ENCODE assay signal across 8 mouse cellular contexts in genomic region chr5:110177021-110177420, GRCm38 (mm10). TPM values are rescaled to one million over a fixed set of nuclear protein-coding genes. Genes with fewer than 3 reads are reported as not detected.
DNase-seq lines count a peak whose midpoint lies in the region; ATAC-seq and TF ChIP-seq lines count a peak whose summit lies in the region.

No protein-coding gene starts in this region.

- no peaks in the 10 kb centered on the region; the same call in 1 of the 2 replicates for H3K4me1 ChIP-seq in cerebellum, adult 2 months (ENCODE audit: control insufficient read depth, insufficient read depth, low read length)
- H3K4me1 ChIP-seq in thymus, adult 2 months (replicated peaks; ENCODE audit: control insufficient read depth, insufficient read depth, low read length), result 0 out of 2 replicates have a peak, but pooled peaks cover 2% of the 10 kb centered on the region
- H3K4me1 ChIP-seq in limb, embryonic 13.5 days, result peaks cover 14% of the 10 kb centered on the region
- peaks cover 3% of the 10 kb centered on the region; the same call in 1 of the 2 replicates for H3K4me1 ChIP-seq in small intestine, adult 2 months (ENCODE audit: control insufficient read depth, insufficient read depth, insufficient read length, low read length)

- no peak for TF ChIP-seq CTCF in cerebellum, adult 2 months (IDR thresholded peaks at IDR 0.05; ENCODE audit: borderline replicate concordance, insufficient read depth, low read depth, low read length)
- TF ChIP-seq CTCF in thymus, adult 2 months (IDR thresholded peaks at IDR 0.05; ENCODE audit: borderline replicate concordance, control insufficient read depth, extremely low read depth, insufficient read depth, low read length, poor library complexity), result no peak
- peak; percentile 3; the same call in 1 of the 2 replicates for TF ChIP-seq CTCF in small intestine, adult 2 months (IDR thresholded peaks at IDR 0.05; ENCODE audit: extremely low read depth, insufficient read length, insufficient replicate concordance, low read depth, low read length)

- H3K36me3 ChIP-seq in thymus, adult 2 months (ENCODE audit: control insufficient read depth, insufficient read depth, low read length), result peaks cover under 1% of the 10 kb centered on the region; the same call in 1 of the 2 replicates
- peaks cover 13% of the 10 kb centered on the region for H3K36me3 ChIP-seq in limb, embryonic 13.5 days
- H3K36me3 ChIP-seq in small intestine, adult 2 months (ENCODE audit: control insufficient read depth, insufficient read depth, low read length), result peaks cover under 1% of the 10 kb centered on the region

- peak overlapping the region; percentile 48 for H3K27ac ChIP-seq in cerebellum, adult 2 months (ENCODE audit: insufficient read depth, low read length)
- no peak overlapping the region for H3K27ac ChIP-seq in thymus, adult 2 months (ENCODE audit: control insufficient read depth, insufficient read depth, low read length)
- H3K27ac ChIP-seq in limb, embryonic 13.5 days, result peak overlapping the region; percentile 48; the same call in 1 of the 2 replicates
- peak overlapping the region; percentile 68 for H3K27ac ChIP-seq in small intestine, adult 2 months (ENCODE audit: insufficient read depth, low read depth, low read length)

- no peaks in the 10 kb centered on the region for H3K27me3 ChIP-seq in cerebellum, adult 2 months (ENCODE audit: control insufficient read depth, insufficient read depth, low read length)
- H3K27me3 ChIP-seq in thymus, adult 2 months (ENCODE audit: control insufficient read depth, insufficient read depth, low read length), result no peaks in the 10 kb centered on the region
- H3K27me3 ChIP-seq in limb, embryonic 13.5 days, result no peaks in the 10 kb centered on the region
- no peaks in the 10 kb centered on the region for H3K27me3 ChIP-seq in small intestine, adult 2 months (ENCODE audit: control insufficient read depth, insufficient read depth, low read length)

- H3K9me3 ChIP-seq in limb, embryonic 13.5 days, result no peaks in the 10 kb centered on the region

- no peak for TF ChIP-seq POLR2A in cerebellum, adult 2 months (IDR thresholded peaks at IDR 0.05; ENCODE audit: borderline replicate concordance, insufficient read depth, low read length)
- TF ChIP-seq POLR2A in thymus, adult 2 months (IDR thresholded peaks at IDR 0.05; ENCODE audit: control insufficient read depth, extremely low read depth, insufficient read depth, low read length, poor library complexity), result 0 out of 2 replicates have a peak, but pooled peaks have one; percentile 32
- TF ChIP-seq POLR2A in small intestine, adult 2 months (IDR thresholded peaks at IDR 0.05; ENCODE audit: low read depth, low read length), result 0 out of 2 replicates have a peak, but pooled peaks have one; percentile 5

- 4% methylated on average over 19 of the region's 19 CpGs for WGBS in cerebellum, adult 2 months
- WGBS in thymus, adult 2 months, result 2% methylated on average over 19 of the region's 19 CpGs
- WGBS in limb, embryonic 13.5 days, result 1% methylated on average over 19 of the region's 19 CpGs
- WGBS in small intestine, adult 2 months, result under 1% methylated on average over 19 of the region's 19 CpGs

- H3K4me3 ChIP-seq in cerebellum, adult 2 months (replicated peaks; ENCODE audit: insufficient read depth, low read depth, low read length), result peak overlapping the region; percentile 95
- H3K4me3 ChIP-seq in thymus, adult 2 months (ENCODE audit: control insufficient read depth, insufficient read depth, low read length), result peak overlapping the region; percentile 95
- H3K4me3 ChIP-seq in limb, embryonic 13.5 days, result peak overlapping the region; percentile 94
- H3K4me3 ChIP-seq in small intestine, adult 2 months (ENCODE audit: low read depth, low read length), result peak overlapping the region; percentile 88

- H3K4me2 ChIP-seq in limb, embryonic 13.5 days (replicated peaks), result peak overlapping the region; percentile 77

- no peak; the same call in 1 of the 2 replicates for ATAC-seq in limb, embryonic 13.5 days (ENCODE audit: low FRiP score, low read depth)

- peak overlapping the region; percentile 94 for H3K9ac ChIP-seq in limb, embryonic 13.5 days

- no peak for DNase-seq in cerebellum, adult 2 months
- DNase-seq in cerebellum, adult 18-20 months, result no peak
- DNase-seq in thymus, adult 2 months, result no peak
- no peak for DNase-seq in thymus, postnatal 14 days
- DNase-seq in thymus, adult 18-20 months, result no peak
- no peak for DNase-seq in cerebellum, postnatal 14 days

RNA-seq across cellular contexts. Expression of gene Golga3, which starts 0.5 kb away (rescaled TPM):
- 21.7 and 22.5 TPM in 2 replicates for polyA plus RNA-seq in cerebellum, adult 2 months (2012; rRNA removed)
- polyA plus RNA-seq in thymus, adult 2 months (2012; rRNA removed), result 11.5 and 12.3 TPM in 2 replicates
- polyA plus RNA-seq in limb, embryonic 13.5 days (2015; fragmentation: Nextera tagmentation; extraction: Ambion mirVana), result 24.6 and 29.3 TPM in 2 replicates
- polyA plus RNA-seq in small intestine, adult 2 months (2012; rRNA removed), result 4.1 and 6.7 TPM in 2 replicates

RNA-seq across cellular contexts. Expression of gene Chfr, which starts 41.4 kb away (rescaled TPM):
- 100 and 105 TPM in 2 replicates for polyA plus RNA-seq in cerebellum, adult 2 months (2012; rRNA removed)
- polyA plus RNA-seq in thymus, adult 2 months (2012; rRNA removed), result 180 and 185 TPM in 2 replicates
- 30.1 and 32.3 TPM in 2 replicates for polyA plus RNA-seq in limb, embryonic 13.5 days (2015; fragmentation: Nextera tagmentation; extraction: Ambion mirVana)
- 24.6 and 65.1 TPM in 2 replicates for polyA plus RNA-seq in small intestine, adult 2 months (2012; rRNA removed)

RNA-seq across cellular contexts. Expression of gene Ankle2, which starts 53.8 kb away (rescaled TPM):
- polyA plus RNA-seq in cerebellum, adult 2 months (2012; rRNA removed), result 22.8 and 23.5 TPM in 2 replicates
- 12.9 and 13.5 TPM in 2 replicates for polyA plus RNA-seq in thymus, adult 2 months (2012; rRNA removed)
- polyA plus RNA-seq in limb, embryonic 13.5 days (2015; fragmentation: Nextera tagmentation; extraction: Ambion mirVana), result 28.7 and 34.1 TPM in 2 replicates
- 2.8 and 4.6 TPM in 2 replicates for polyA plus RNA-seq in small intestine, adult 2 months (2012; rRNA removed)
